Mouse (Mus musculus): ENCODE data around the gene Zmiz2.

Zmiz2 gene

GRCm38 (mm10) chr11:6390376-6391053, 1.6 kb downstream of the Zmiz2 start:
- ChIA-PET CTCF (interaction anchor here (0.6 to 2.3 kb wide), 9 partner anchors 12 to 238 kb away, joined by 3 to 11 read pairs (median 3); no protein-coding TSS in a partner anchor), POLR2A (interaction anchor here in 3 of 4 experiments (0.6 to 4.8 kb wide), 27 partner anchors 10 to 1764 kb away, joined by 3 to 32 read pairs (median 6); partner anchors contain the start of gene Ppia (in 1 of the 3))

GRCm38 (mm10) chr11:6391516-6392276, 2.8 kb downstream of the Zmiz2 start:
- CTCF ChIA-PET, result interaction anchor here in 3 of 4 experiments (1.2 to 2.3 kb wide), 6 partner anchors 9 to 237 kb away, joined by 3 to 11 read pairs (median 4); no protein-coding TSS in a partner anchor
- POLR2A ChIA-PET, result interaction anchor here in 3 of 4 experiments (0.5 to 4.8 kb wide), 21 partner anchors 8 to 450 kb away, joined by 3 to 32 read pairs (median 4); no protein-coding TSS in a partner anchor

GRCm38 (mm10) chr11:6392857-6393256, 4.0 kb downstream of the Zmiz2 start:
- ChIA-PET CTCF (interaction anchor here in 3 of 4 experiments (1.0 to 2.3 kb wide), 4 partner anchors 8 to 19 kb away, joined by 3 to 11 read pairs (median 4); no protein-coding TSS in a partner anchor), POLR2A (interaction anchor here in 3 of 4 experiments (0.5 to 4.8 kb wide), 7 partner anchors 9 to 115 kb away, joined by 3 to 32 read pairs (median 6); no protein-coding TSS in a partner anchor)

- POLR2A ChIA-PET, result interaction anchor here in 2 of 4 experiments (0.5 to 4.8 kb wide), 6 partner anchors 8 to 235 kb away, joined by 3 to 32 read pairs (median 6); no protein-coding TSS in a partner anchor
- CTCF ChIA-PET, result no interaction called here
Observed at GRCm38 (mm10) chr11:6393866-6394265, 5.0 kb downstream of the Zmiz2 start.

GRCm38 (mm10) chr11:6395565-6395964, 6.7 kb downstream of the Zmiz2 start:
- POLR2A ChIA-PET, result interaction anchor here in 3 of 4 experiments (0.8 to 12.9 kb wide), 12 partner anchors 10 to 120 kb away, joined by 3 to 148 read pairs (median 5); partner anchors contain the start of gene Ppia (in 2 of the 3)
- CTCF ChIA-PET, result interaction anchor here in 2 of 4 experiments (0.6 to 0.7 kb wide), 2 partner anchors 15 to 129 kb away, joined by 3 to 8 read pairs; no protein-coding TSS in a partner anchor

GRCm38 (mm10) chr11:6398141-6398540, 9.3 kb downstream of the Zmiz2 start:
- ChIA-PET CTCF (interaction anchor here in 1 of 4 experiments (1.8 kb wide), 1 partner anchor 14 kb away, joined by 6 read pairs; no protein-coding TSS in a partner anchor), POLR2A (interaction anchor here in 2 of 4 experiments (0.5 to 12.9 kb wide), 6 partner anchors 12 to 130 kb away, joined by 3 to 148 read pairs (median 4); partner anchors contain the start of gene Ppia (in 1 of the 2))

- ChIA-PET POLR2A (interaction anchor here (0.6 to 12.9 kb wide), 31 partner anchors 7 to 222 kb away, joined by 3 to 148 read pairs (median 4); partner anchors contain the start of genes H2afv (in 2 of the 4), Ppia (in 2 of the 4), Ddx56 (in 1 of the 4) and Tbrg4 (in 1 of the 4)), CTCF (interaction anchor here (0.5 to 2.2 kb wide), 47 partner anchors 9 to 412 kb away, joined by 3 to 25 read pairs (median 4); partner anchors contain the start of genes Tmed4 (in 2 of the 4) and Ramp3 (in 1 of the 4))
Observed at GRCm38 (mm10) chr11:6402515-6403510, 13.9 kb downstream of the Zmiz2 start.

- CTCF ChIA-PET, result interaction anchor here in 1 of 4 experiments (1.0 to 2.2 kb wide), 4 partner anchors 13 to 244 kb away, joined by 8 to 11 read pairs (median 9); no protein-coding TSS in a partner anchor
- POLR2A ChIA-PET, result interaction anchor here in 3 of 4 experiments (0.6 to 12.9 kb wide), 14 partner anchors 10 to 300 kb away, joined by 3 to 148 read pairs (median 4); partner anchors contain the start of genes Ppia (in 2 of the 3) and Tbrg4 (in 1 of the 3)
Observed at GRCm38 (mm10) chr11:6403830-6404405, 15.0 kb downstream of the Zmiz2 start.

GRCm38 (mm10) chr11:6404699-6405566, 16.1 kb downstream of the Zmiz2 start:
- POLR2A ChIA-PET, result interaction anchor here (0.5 to 12.9 kb wide), 30 partner anchors 9 to 254 kb away, joined by 3 to 148 read pairs (median 6); partner anchors contain the start of genes Ppia (in 2 of the 4) and Tbrg4 (in 1 of the 4)
- CTCF ChIA-PET, result interaction anchor here in 3 of 4 experiments (0.9 to 2.2 kb wide), 3 partner anchors 31 to 53 kb away, joined by 3 to 9 read pairs (median 3); no protein-coding TSS in a partner anchor

GRCm38 (mm10) chr11:6405591-6406081, 16.8 kb downstream of the Zmiz2 start:
- CTCF ChIA-PET, result interaction anchor here (0.6 to 2.2 kb wide), 4 partner anchors 24 to 53 kb away, joined by 3 to 9 read pairs (median 3); no protein-coding TSS in a partner anchor
- POLR2A ChIA-PET, result interaction anchor here (0.6 to 12.9 kb wide), 31 partner anchors 8 to 253 kb away, joined by 3 to 148 read pairs (median 5); partner anchors contain the start of genes Ppia (in 3 of the 4) and Tbrg4 (in 1 of the 4)

- ChIA-PET CTCF (interaction anchor here in 3 of 4 experiments (0.6 to 2.2 kb wide), 3 partner anchors 23 to 30 kb away, joined by 3 to 9 read pairs (median 3); no protein-coding TSS in a partner anchor), POLR2A (interaction anchor here in 3 of 4 experiments (0.7 to 12.9 kb wide), 26 partner anchors 8 to 423 kb away, joined by 3 to 148 read pairs (median 6); partner anchors contain the start of genes Ppia (in 3 of the 3) and Tbrg4 (in 1 of the 3))
Observed at GRCm38 (mm10) chr11:6406251-6407161, 17.6 kb downstream of the Zmiz2 start.

- ChIA-PET CTCF (interaction anchor here in 1 of 4 experiments (0.6 kb wide), 1 partner anchor 539 kb away, joined by 3 read pairs; no protein-coding TSS in a partner anchor), POLR2A (interaction anchor here (0.6 to 12.9 kb wide), 17 partner anchors 7 to 217 kb away, joined by 3 to 148 read pairs (median 7); partner anchors contain the start of gene Ppia (in 2 of the 4))
Observed at GRCm38 (mm10) chr11:6407162-6407621, 18.3 kb downstream of the Zmiz2 start.

- CTCF ChIA-PET, result interaction anchor here in 3 of 4 experiments (0.7 to 3.7 kb wide), 7 partner anchors 8 to 114 kb away, joined by 3 to 15 read pairs (median 4); no protein-coding TSS in a partner anchor
- POLR2A ChIA-PET, result interaction anchor here (0.5 to 5.8 kb wide), 34 partner anchors 8 to 455 kb away, joined by 3 to 89 read pairs (median 4); partner anchors contain the start of genes H2afv (in 1 of the 4), Ogdh (in 1 of the 4), Tbrg4 (in 1 of the 4) and Ykt6 (in 1 of the 4)
Observed at GRCm38 (mm10) chr11:6410050-6410602, 21.3 kb downstream of the Zmiz2 start.
